Mouse (Mus musculus) midbrain, embryonic 10.5 days (tissue): ENCODE data around the gene Fcf1. TPM values are rescaled to one million over a fixed set of nuclear protein-coding genes. Genes with fewer than 3 reads are reported as not detected.

Experiments used
- DNase-seq: peaks from one replicate; pipeline ENCODE4 v3.0.0-alpha.2; 2017; ENCODE audit warnings: low spot score
- H3K27ac ChIP-seq: fragments of 300-500 bp; sonication (generic); replicated peaks from 2 replicates; pipeline ENCODE4 v1.5.1; 2016; ENCODE audit warnings: mild to moderate bottlenecking
- H3K27me3 ChIP-seq: fragments of 300-500 bp; sonication (generic); 2 replicates; pipeline ENCODE4 v1.6.1; 2016; ENCODE audit warnings: low read depth, mild to moderate bottlenecking; ENCODE audit not compliant: poor library complexity, severe bottlenecking
- H3K36me3 ChIP-seq: fragments of 300-500 bp; sonication (generic); 2 replicates; pipeline ENCODE4 v1.6.1; 2016; ENCODE audit warnings: mild to moderate bottlenecking, moderate library complexity
- H3K4me1 ChIP-seq: fragments of 300-500 bp; sonication (generic); 2 replicates; pipeline ENCODE4 v1.6.1; 2016
- H3K4me3 ChIP-seq: fragments of 300-500 bp; sonication (generic); 2 replicates; pipeline ENCODE4 v1.5.1; 2016; ENCODE audit warnings: mild to moderate bottlenecking, moderate library complexity
- H3K9me3 ChIP-seq: fragments of 300-500 bp; sonication (generic); replicated peaks from 2 replicates; pipeline ENCODE4 v1.6.1; 2016; ENCODE audit warnings: mild to moderate bottlenecking
- WGBS: fragments of 180-500 bp; shearing (Covaris S2); methylation state at CpG from one replicate; pipeline ENCODE4 v1.1.7; 2016; 5-methylcytosine and 5-hydroxymethylcytosine counted together
- polyA plus RNA-seq: library from polyadenylated mRNA; unstranded; fragments of >200 nt; fragmentation: Nextera tagmentation; extraction: Ambion mirVana; gene quantifications from 2 replicates; pipeline ENCODE4 v1.2.1, GENCODE M21; 2016

The Fcf1 gene
- polyA plus RNA-seq, result 169 and 182 TPM in 2 replicates

DNA sequence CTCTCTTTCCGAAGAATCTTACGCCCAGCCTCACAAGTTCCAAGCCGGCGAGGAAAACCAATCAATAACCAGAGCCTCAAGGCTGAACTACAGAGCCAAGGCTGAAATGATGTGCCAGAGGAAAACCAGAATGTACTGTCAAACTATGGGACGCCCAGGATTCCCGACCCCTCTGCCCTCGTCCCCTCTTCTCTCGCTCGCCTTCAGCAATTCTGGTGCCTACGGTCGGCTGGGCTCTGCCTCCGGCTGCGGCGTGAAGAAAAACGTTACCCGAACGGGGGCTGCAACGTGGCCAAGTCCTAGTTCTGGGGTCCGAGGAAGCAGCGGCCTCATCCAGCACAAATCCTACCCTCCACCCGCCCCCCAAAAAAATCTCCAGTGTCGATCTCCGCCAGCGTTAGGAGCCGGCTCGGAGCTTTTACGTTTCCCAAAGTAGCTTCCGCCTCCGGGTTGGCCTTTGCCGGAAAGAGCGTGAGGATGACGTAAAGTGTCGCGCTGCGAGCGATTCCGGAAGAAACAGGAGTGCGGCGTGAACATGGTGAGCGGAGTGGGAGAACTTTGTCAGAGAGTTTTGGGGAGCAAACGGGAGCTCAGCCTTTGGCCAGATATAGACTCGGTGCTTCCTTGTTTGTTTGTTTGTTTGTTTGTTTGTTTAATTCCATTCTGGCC is at the start of gene Fcf1, which contains the start of gene Arel1:
Gene Fcf1, plus strand, starts transcription at position 470 of the 669 bp plus-strand sequence.
Gene Arel1, minus strand, starts transcription at position 473 of the 669 bp plus-strand sequence.
- Histone ChIP-seq H3K36me3 (peaks cover 30% of the 10 kb centered on the region), H3K27me3 (no peaks in the 10 kb centered on the region), H3K4me1 (peaks cover 18% of the 10 kb centered on the region), H3K9me3 (no peaks in the 10 kb centered on the region), H3K27ac (peak within 1 kb of the TSS; percentile 88), H3K4me3 (peak within 1 kb of the TSS; percentile 91)
- WGBS, result 0% methylated on average over 42 of the region's 42 CpGs
- DNase-seq, result peak; percentile 89

DNA sequence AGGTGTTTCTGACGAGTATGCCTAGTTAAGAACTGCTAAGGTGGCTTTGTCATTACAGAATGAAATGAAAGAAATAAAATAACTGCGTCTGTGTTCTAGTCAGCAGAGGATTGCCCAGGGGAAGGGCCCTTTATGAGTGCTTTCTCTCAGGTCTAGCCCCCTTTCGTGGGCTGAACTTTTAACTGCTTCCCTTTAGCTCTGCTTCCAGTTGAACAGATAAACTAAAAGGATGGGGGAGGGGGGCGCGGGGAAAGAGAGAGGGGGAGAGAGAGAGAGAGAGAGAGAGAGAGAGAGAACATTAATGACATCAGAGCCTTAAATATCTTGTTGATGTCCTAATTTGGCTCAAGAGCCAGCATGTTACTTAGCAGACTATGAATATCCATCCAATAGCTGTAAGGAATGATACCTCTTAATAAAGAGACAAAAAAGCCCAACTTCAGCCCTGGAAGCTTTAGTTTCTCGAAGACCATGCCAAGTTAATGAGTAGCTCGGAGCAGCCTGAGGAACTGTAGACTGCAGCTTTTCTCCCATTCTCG is 48.7 kb upstream of the Fcf1 start:
- H3K27me3 ChIP-seq, result no peaks in the 10 kb centered on the region
- 85% methylated on average over 8 of the region's 8 CpGs for WGBS
- DNase-seq, result no peak
- H3K4me3 ChIP-seq, result no peak overlapping the region
- peaks cover 92% of the 10 kb centered on the region for H3K36me3 ChIP-seq
- no peak overlapping the region for H3K27ac ChIP-seq
- no peaks in the 10 kb centered on the region for H3K9me3 ChIP-seq
- no peaks in the 10 kb centered on the region for H3K4me1 ChIP-seq

DNA sequence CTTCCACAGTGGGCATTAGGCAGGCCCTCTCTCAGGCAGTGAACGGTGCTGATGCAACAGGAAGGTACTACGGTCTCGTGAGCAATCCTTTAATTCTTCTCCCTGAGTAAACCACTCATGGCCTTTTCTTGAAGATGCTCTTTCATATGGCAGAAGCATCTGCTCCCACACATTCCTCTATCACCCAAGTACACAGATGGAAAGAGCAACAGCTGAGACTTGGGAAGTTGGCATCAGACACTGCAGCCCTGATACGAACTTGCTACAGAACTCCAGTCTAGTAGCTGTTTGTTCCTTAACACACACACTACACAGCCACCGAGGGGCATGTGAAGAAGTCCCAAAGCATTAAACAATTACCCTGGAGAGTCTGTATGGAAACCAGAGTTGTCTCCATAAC is 46.4 kb upstream of the Fcf1 start:
- no peak for DNase-seq
- Histone ChIP-seq H3K27me3 (no peaks in the 10 kb centered on the region), H3K36me3 (peaks cover 98% of the 10 kb centered on the region), H3K4me1 (no peaks in the 10 kb centered on the region), H3K27ac (no peak overlapping the region), H3K9me3 (no peaks in the 10 kb centered on the region), H3K4me3 (no peak overlapping the region)
- 94% methylated on average over 5 of the region's 5 CpGs for WGBS

DNA sequence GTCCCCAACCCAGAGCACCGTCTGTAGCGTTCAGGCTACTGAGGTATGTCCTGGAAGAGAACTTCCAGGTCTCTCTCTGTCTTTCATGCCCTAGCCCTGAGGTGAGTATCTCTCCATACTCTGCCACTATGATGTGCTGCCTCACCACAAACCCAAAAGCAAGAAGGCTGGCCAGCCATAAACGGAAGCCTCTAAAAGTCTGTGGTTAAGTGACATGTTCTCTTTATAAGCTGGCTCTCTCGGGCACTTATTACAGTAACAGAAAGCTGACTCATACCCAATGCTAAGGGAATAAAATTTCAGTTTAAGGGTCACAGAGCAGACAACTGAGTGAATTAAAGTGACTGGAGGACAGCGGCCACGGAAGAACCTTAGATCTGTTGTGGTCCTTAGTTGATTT is 44.2 kb upstream of the Fcf1 start:
- WGBS, result 96% methylated on average over 6 of the region's 6 CpGs
- no peak overlapping the region for H3K4me3 ChIP-seq
- H3K27me3 ChIP-seq, result no peaks in the 10 kb centered on the region
- no peak overlapping the region for H3K27ac ChIP-seq
- H3K36me3 ChIP-seq, result peaks cover 98% of the 10 kb centered on the region
- no peaks in the 10 kb centered on the region for H3K4me1 ChIP-seq
- no peak for DNase-seq
- no peaks in the 10 kb centered on the region for H3K9me3 ChIP-seq

DNA sequence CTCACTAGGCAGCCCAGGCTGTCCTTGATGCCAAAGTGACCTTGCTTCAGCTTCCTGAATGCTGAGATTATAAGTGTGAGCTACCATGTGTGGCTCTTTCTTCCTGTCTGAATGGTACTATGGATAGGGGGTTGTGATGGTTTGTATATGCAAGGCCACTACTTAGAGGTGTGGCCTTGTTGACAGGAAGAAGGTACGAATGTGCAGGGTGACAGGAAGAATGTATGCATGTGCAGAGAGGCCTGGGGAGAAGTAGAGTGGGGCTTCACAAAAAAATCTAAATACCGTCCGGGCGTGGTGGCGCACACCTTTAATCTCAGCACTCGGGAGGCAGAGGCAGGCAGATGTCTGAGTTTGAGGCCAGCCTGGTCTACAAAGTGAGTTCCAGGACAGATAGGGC is 38.5 kb upstream of the Fcf1 start:
- no peaks in the 10 kb centered on the region for H3K4me1 ChIP-seq

DNA sequence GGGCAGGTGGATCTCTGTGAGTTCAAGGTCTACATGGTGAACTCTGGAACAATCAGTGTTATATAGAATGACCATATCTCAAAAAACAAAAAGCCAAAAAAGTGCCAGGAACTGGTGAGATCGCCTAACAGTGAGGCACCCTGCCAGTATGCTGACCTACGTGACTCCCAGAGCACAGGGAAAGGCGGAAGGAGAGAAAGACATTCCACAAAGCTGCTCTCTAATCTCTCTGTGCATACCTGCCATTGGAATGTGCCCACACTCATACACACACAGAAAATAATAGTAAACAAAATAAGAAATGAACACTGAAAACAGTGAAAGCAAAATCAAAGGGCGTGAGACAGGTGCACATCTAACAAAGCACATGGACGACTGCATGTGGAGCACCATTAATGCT is 35.4 kb upstream of the Fcf1 start:
- 87% methylated on average over 5 of the region's 5 CpGs for WGBS
- H3K36me3 ChIP-seq, result peaks cover 78% of the 10 kb centered on the region

More for the DNA sequence above, 38.5 kb upstream of the Fcf1 start:
- no peaks in the 10 kb centered on the region for H3K9me3 ChIP-seq
- H3K27me3 ChIP-seq, result no peaks in the 10 kb centered on the region
- no peak for DNase-seq
- peaks cover 86% of the 10 kb centered on the region for H3K36me3 ChIP-seq
- WGBS, result 97% methylated on average over 6 of the region's 6 CpGs
- no peak overlapping the region for H3K27ac ChIP-seq
- H3K4me3 ChIP-seq, result no peak overlapping the region

DNA sequence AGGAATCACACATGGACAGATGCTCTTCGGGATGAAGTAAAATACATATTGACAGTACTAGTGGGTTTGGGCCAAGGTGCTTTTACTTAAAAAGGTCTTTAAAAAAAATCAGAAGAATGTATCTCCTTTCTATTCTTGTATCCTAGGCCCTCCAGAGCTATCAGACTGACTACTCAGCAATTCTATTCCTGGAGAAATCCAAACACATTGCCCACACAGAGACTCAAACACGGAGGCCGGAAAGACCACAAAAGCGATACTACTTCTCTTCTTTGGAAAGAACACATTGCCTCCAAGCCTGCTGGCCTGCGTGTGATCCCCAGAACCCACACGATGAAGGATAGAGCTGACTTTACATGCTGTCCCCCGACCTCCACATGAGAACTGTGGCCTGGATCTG is 31.6 kb upstream of the Fcf1 start:
- H3K27me3 ChIP-seq, result no peaks in the 10 kb centered on the region
- DNase-seq, result no peak
- H3K27ac ChIP-seq, result no peak overlapping the region
- no peaks in the 10 kb centered on the region for H3K4me1 ChIP-seq
- H3K4me3 ChIP-seq, result no peak overlapping the region
- H3K36me3 ChIP-seq, result peaks cover 69% of the 10 kb centered on the region
- 92% methylated on average over 7 of the region's 7 CpGs for WGBS
- no peaks in the 10 kb centered on the region for H3K9me3 ChIP-seq

More for the DNA sequence above, 35.4 kb upstream of the Fcf1 start:
- Histone ChIP-seq H3K27me3 (no peaks in the 10 kb centered on the region), H3K4me3 (no peak overlapping the region), H3K4me1 (no peaks in the 10 kb centered on the region), H3K27ac (no peak overlapping the region), H3K9me3 (no peaks in the 10 kb centered on the region)
- no peak for DNase-seq

DNA sequence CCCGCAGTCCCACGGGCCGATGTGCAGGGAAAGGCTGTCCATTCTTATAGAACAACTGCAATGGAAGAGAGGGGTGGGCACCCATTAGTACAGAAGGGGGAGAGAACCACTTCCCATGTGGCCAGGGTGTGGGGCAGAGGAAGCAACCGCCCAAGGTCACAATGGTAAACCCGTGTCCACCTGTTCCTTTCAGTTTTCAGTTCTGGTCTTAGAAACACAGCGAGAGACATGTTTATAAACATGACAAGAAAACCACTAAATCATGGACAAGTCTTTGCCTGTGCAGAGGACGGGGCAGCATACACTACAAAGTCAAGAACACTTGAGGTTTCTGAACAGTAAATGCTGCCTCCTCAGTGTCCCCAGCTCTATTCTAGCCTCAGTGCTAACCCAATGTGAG is 30.4 kb upstream of the Fcf1 start:
- H3K4me1 ChIP-seq, result no peaks in the 10 kb centered on the region
- no peak overlapping the region for H3K27ac ChIP-seq
- peaks cover 68% of the 10 kb centered on the region for H3K36me3 ChIP-seq
- H3K27me3 ChIP-seq, result no peaks in the 10 kb centered on the region
- H3K4me3 ChIP-seq, result no peak overlapping the region
- DNase-seq, result no peak
- WGBS, result 97% methylated on average over 7 of the region's 7 CpGs
- no peaks in the 10 kb centered on the region for H3K9me3 ChIP-seq

DNA sequence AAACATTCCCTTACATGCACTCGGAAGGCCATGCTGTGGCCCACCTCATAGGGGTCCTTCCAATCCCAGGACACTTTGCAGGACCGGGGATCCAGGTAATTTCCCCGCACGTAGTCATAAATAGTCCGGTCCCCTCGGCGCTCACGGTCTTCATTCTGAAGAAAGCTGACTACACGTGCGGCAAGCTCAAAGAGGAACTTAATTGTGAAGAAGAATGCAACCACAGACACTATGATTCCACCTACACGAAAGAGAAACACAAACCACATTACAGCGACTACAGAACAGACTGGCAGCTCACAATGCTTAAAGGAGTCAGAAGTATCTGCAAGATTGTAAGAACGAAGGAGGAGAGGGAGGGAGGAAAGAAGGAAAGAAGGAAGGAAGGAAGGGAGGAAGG is 29.0 kb upstream of the Fcf1 start:
- Histone ChIP-seq H3K27me3 (no peaks in the 10 kb centered on the region), H3K27ac (no peak overlapping the region), H3K4me1 (no peaks in the 10 kb centered on the region), H3K36me3 (peaks cover 73% of the 10 kb centered on the region), H3K9me3 (no peaks in the 10 kb centered on the region), H3K4me3 (no peak overlapping the region)
- no peak for DNase-seq
- 94% methylated on average over 13 of the region's 13 CpGs for WGBS

DNA sequence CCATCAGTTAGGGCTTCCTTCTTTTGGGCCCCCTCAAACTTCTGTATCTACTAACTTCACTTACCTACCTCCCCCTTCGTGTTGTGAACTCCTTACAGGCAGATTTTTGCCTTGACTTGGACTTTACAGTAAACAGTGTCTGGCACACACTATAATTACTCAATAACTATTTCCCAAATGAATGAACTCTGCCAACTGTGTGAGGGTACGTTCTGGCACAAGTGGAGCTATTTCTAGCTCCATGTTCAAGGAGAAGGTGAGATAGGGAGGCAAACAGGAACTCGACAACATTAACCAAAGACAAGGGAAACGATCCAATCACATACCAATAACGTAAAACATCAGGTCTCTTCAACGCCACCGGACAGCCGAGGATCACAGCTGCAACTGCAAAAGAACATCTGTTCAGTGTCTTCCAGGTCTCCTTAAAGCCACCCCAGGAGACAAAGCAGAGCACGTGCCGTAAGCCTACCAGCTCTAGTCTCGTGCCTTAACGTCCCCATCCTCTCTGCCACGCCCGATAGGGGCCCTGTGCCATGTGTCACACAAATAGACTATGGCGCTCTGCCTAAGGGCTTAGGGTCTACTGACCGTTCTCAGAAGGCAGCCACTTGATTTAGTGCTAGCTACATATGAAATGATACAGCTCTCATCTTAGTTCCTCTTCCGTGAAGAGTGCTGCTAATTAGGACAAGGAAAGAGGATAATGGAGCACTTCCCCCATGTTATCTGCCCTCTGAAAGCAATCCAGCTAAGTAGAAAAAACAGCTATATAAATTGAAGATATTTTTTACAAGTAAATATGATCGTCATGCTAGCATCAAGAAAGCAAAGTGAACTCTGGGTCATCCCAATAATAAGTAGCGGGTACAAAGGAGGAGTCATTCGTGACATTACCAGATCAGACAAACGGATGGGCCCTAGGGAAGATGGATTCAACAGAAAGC is 27.4 kb upstream of the Fcf1 start:
- no peaks in the 10 kb centered on the region for H3K27me3 ChIP-seq
- H3K4me3 ChIP-seq, result no peak overlapping the region
- no peak for DNase-seq
- 94% methylated on average over 21 of the region's 21 CpGs for WGBS
- no peaks in the 10 kb centered on the region for H3K4me1 ChIP-seq
- no peak overlapping the region for H3K27ac ChIP-seq
- no peaks in the 10 kb centered on the region for H3K9me3 ChIP-seq
- H3K36me3 ChIP-seq, result peaks cover 87% of the 10 kb centered on the region

DNA sequence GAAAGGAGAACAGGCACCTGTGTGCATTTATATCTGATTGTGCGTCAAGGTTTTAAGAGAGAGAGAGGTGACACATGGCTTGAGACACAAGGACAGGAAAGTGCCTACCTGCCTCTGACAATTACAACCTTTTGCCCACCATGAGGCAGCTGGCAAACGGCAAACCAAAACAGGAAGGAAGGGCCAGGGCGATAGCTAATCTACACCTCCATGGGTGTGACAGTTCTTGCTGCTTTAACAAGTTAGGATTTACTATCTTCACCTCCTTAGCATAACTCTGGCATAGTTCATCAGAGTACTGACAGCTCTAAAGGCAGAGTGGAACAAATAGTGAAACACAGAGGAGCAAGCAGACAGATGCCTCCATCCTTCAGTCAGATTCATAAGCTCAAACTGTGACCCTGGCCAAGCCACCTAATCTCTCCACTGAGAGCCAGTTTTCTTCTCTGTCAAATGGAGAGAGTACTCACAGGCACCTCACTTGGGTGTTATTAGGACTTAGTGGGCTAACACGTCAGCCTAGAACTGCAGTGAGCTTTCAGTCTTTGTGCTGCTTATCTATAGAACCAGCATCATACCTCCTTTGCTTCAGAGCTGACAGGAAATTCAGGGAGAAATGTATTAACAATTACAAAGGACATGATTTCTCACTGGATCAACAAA is 26.4 kb upstream of the Fcf1 start:
- Histone ChIP-seq H3K36me3 (peaks cover 84% of the 10 kb centered on the region), H3K4me3 (no peak overlapping the region), H3K27ac (no peak overlapping the region), H3K4me1 (no peaks in the 10 kb centered on the region), H3K9me3 (no peaks in the 10 kb centered on the region), H3K27me3 (no peaks in the 10 kb centered on the region)
- no peak for DNase-seq
- whole genome bisulfite sequencing, result 84% methylated on average over 4 of the region's 4 CpGs

DNA sequence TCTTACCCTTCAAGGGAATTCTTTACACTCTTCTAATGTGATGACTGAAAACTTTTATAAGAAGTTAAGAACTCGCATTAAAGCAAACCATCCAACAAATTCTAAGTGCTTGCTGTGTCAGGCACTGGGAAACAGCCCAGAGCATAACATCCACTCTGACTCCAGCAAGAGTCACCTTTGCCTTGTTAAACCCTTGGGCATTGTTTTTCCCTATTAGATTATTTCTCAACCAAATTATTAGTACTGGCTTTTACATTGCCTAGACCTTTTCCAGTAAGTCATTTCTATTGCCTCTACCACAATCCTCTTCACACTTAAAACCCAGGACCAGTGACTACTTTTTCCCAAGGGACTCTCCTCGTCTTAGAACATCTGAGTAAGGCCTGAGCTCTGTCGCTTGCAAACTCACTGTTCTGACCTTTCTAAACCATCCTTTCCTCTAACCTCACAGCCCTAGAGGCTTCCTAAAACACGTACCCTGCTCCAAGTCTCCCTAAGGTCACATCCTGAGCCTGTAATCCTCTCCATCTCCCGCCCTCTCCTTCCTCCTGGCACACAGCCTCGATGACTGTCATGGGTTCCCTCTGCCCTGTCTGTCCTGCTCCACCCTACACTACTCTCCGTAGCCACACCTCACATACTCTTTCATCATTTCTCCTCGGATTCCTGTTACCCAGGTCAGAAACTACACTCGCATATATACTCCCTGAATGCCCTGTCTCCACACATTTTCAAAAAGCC is 25.7 kb upstream of the Fcf1 start:
- Histone ChIP-seq H3K36me3 (peaks cover 84% of the 10 kb centered on the region), H3K4me1 (no peaks in the 10 kb centered on the region), H3K27me3 (no peaks in the 10 kb centered on the region), H3K27ac (no peak overlapping the region), H3K4me3 (no peak overlapping the region), H3K9me3 (no peaks in the 10 kb centered on the region)
- DNase-seq, result no peak
- WGBS, result 88% methylated on average over 9 of the region's 9 CpGs
